Mouse (Mus musculus) lung, adult 18-20 months (tissue): ENCODE data around the gene Gtf2i.

ENCODE experiments used
- DNase-seq, 2 experiments: peaks; one replicate each; pipeline ENCODE4 v3.0.0; 2022; ENCODE audit warnings: mixed read lengths in 2 of 2

Gene Gtf2i

GRCm38 (mm10) chr5:134275021-134275420 lies 39.5 kb downstream of the Gtf2i start:
- no peak for DNase-seq

DNA sequence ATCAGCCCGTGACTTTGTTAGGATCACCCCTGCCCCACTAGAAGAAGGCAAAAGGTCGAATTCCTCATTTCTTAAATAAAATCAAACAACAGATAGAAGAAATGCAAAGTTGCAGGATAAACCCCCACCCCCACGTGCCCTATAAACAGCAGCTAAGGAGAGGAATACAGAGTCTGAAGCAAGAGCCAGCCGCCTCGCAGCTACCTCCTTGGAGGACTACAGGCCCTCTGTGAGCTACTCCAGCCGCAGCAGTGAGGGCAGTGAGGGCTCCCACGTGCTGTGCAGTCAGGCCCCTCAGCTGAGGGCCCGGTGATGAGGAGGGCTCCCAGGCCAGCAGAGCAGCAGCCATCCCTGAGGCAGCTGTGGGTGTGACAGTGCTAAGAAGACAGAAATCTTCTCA lies 40.8 kb downstream of the Gtf2i start:
- no peak for DNase-seq

DNA sequence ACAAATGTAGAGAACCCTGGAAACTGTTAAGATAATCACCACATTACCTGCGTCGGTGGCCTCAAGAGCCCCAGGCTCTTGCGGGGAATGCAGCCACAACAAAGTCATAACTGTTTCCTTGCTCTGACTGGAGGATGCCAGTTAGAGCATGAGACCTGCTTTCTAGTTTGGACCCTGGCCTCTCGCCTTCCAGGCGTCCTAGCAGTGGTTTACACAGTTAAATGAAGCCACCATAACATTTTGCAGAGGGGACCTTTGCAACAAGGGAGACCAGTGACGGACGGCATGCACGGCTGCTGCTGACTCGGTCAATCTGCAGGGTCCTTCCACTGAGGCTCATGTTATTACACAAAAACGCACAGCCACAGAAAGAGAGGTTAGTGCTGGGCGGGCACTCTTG lies 41.8 kb downstream of the Gtf2i start:
- DNase-seq = no peak

DNA sequence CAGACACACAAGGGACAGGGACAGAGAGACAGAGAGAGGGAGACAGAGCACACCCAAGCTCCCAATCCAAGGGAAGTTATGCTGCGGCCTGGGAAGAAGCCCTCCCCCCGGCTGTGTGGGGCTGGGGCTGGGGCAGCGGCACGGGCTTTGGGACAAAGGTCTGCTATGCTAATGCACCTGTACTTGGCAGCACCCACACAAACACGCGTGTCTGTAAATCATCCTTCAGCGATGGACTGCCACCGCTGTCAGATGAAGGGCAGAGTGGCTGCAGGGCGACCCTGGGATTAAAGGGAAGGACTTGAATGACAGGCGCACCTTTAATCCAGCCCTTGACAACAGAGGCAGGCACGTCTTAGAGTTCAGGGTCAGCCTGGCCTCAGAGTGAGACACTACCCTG lies 43.1 kb downstream of the Gtf2i start:
- DNase-seq = no peak

- no peak for DNase-seq
These were observed 44.0 kb downstream of the Gtf2i start for GRCm38 (mm10) chr5:134270566-134270965.

DNA sequence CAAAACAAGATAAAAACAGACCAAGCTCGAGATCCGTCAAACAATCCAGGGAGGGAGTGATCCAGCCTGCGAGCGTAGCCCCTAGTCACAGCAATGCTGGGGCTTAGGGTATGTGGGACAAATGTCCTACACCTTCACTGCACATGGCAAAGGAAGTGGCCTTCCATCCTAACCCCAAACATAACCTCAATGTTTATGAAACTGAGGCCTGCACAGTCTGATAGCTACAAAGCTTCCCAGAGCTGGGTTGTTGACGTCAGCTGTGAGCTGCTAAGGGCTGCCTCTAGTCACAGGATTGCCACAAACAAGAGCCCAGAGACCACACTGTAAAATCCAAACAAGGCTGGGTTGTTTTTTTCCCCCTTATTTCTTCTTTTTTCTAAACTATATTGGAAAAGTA lies 44.8 kb downstream of the Gtf2i start:
- peak in 1 of 2 experiments; percentile 34 for DNase-seq

GRCm38 (mm10) chr5:134268751-134269150 lies 45.8 kb downstream of the Gtf2i start:
- DNase-seq = no peak

- DNase-seq = no peak
These were observed 48.2 kb downstream of the Gtf2i start for GRCm38 (mm10) chr5:134266404-134266803.

GRCm38 (mm10) chr5:134265890-134266289 lies 48.7 kb downstream of the Gtf2i start:
- DNase-seq = no peak

- no peak for DNase-seq
These were observed 54.4 kb downstream of the Gtf2i start for GRCm38 (mm10) chr5:134260001-134260636.

- no peak for DNase-seq
These were observed 55.6 kb downstream of the Gtf2i start for GRCm38 (mm10) chr5:134258934-134259333.

DNA sequence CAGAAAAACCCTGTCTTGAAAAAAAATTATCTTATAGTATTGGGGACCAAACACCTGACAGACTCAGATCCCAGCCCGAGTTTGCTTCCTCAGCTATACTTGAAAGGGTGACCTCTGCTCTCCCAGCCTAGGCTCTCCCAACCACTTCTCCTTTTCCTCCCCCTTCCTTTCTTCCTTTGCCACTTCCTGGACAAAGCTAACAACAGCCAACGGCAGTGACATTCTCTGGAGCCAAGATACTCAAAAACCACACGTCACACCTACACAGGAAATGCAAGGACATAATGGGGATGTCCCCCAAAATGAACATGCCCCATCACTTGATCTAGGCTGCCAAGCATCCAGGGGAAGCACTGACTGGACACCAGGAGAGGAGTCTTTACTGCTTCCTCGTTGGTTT lies 56.2 kb downstream of the Gtf2i start:
- DNase-seq = no peak

DNA sequence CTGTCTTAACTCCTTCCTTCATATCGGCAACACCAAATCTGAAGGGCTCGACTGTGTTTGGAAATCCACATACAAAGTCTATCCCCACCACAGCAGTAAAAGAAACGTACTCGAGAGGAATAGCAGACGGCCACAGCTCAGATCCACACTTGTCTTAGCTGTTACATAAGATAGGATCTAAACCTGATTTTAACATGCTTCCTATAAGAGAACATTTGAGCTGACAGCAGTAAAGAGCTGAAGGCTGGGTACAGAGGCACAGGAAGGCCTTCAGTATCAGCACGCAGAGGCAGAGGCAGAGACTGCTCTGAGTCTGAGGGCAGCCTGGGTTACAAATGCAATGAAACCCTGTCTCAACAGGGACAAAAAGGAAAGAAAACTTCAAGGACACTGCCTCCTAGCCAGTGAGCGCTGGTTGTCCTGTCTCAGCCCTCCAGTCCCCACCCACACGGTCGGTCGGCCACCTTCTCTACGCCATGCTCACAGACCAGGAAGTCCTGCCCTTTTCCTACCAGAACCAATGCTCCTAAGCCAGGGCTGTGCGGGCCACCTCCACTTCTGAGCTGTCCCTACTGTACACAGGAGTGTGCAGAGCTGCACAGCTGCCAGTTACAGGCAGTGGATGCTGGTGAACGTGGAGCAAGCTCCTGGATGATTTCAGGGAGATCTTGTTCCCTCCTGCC lies 57.1 kb downstream of the Gtf2i start:
- peak in 1 of 2 experiments; percentile 42 for DNase-seq

DNA sequence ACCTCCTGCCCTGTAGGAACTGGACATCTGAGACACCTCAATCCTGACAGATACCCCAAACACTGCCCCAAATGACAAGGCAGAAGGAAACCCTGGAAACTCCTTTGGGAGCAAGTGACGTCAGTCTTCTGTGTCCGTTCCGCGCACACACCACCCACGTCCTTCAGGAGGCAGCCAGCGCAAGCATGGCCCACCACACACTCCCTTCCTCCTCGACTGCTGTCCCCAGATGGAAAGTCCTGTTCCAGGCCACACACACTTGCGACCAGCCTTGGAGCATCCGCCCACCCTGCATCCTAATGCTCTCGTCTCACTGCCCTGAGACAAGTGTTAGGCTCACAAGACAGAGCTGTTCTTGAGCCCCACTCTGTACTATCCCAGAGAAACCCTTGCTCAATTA lies 59.3 kb downstream of the Gtf2i start:
- no peak for DNase-seq

DNA sequence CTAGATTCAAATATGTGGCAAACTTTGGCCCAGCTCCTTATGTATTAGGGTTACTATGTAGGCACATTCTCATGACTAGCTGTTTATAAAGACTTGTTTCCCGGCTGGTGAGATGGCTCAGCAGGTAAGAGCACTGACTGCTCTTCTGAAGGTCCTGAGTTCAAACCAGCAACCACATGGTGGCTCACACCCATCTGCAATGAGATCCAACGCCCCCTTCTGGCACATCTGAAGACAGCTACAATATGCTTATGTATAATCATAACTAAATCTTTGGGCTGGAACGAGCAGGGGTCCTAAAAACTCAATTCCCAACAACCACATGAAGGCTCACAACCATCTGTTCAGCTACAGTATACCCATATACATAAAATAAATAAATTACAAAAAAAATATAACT lies 60.8 kb downstream of the Gtf2i start:
- DNase-seq = no peak

- peak; percentile 32 to 52 for DNase-seq
These were observed 63.5 kb downstream of the Gtf2i start for GRCm38 (mm10) chr5:134251083-134251482.

DNA sequence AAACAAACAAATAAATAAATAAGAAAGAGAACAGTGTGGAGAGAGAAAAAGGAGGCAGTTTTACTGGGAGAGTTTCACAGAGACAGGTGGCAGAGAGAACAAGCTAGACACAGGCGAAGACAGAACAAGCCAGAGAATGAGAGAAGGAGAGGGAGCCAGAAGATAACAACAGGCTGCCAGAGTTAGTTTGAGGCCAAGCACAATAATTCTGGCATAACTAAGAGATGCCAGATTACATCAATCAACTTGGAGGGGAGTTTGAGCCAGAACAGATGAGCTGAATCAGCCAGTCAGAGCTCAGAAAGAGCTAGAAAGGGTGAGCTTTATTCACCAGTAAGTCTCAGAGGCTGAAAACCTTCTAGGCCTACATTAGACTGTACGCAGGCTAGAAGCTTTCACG lies 64.0 kb downstream of the Gtf2i start:
- DNase-seq = no peak

DNA sequence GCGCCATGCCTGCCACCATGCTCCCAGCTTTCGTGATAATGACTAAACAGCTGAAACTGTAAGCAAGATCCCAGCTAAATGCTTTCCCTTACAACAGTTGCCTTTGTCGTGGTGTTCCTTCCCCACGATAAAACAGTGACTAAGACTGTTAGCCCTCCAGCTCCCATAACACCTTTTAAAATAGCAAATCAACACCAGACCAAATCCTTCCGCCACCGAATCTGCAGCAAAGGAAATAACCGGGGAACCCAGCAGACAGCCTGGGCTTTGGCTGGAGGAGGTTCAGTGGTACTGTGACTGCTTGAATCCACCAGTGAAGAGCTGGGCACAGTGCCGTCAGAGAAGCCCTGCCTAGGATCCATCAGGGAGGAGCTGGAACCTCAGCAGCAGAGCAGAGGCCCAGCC lies 65.3 kb downstream of the Gtf2i start:
- DNase-seq = no peak

DNA sequence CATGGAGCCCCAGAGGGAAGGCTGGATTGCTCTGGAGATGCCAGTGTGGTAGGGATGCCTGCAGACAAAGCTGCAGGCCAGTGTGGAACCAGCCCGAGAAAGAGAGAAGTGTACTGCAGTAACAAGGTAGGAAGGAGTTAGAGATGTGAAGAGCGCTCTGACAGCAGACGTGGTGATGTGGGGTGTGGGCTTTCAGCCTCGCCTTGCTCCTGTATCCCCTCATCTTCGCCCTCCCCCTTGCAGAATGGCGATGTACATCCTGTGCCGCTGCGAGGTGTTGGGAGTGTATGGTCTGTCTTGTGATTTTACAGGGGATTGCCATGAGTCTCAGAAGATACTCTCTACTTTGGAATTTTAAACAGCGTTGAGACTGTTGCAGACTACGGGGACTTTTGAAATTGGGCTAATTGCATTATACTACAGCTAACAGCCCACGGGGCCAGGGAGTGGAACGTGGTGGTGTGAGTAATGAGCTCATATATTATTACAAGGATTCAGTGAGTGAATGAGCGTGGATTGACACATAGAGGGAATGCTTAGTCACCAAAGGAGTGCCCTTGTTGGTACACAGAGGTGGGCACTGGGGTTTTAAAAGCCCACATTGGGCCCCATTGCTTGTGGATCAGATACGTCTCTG lies 65.8 kb downstream of the Gtf2i start:
- DNase-seq = no peak

- DNase-seq = peak; percentile 77 to 88
These were observed 68.4 kb downstream of the Gtf2i start for GRCm38 (mm10) chr5:134246146-134246545.

- peak; percentile 63 to 80 for DNase-seq
These were observed 69.7 kb downstream of the Gtf2i start for GRCm38 (mm10) chr5:134244890-134245289.

GRCm38 (mm10) chr5:134243661-134244436 lies 70.7 kb downstream of the Gtf2i start:
- DNase-seq = peak; percentile 49

DNA sequence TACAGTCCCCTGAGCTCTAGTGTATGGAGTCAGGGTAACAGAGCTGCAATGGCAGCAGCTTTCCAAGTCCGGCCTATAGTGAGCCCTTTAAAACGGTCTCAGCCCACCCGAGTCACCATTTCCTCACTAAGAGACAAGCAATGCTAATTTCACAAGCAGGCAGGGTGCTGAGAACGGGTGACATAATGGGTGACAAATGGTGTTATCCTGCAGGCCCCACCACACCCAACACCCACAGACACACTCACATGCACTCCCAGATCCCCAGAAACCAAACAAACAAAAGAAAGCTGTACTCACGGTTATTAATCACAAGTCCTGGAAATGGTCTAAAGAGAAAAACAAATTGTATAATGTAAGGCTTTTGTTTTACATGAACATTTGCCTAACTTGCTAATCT lies 72.7 kb downstream of the Gtf2i start:
- no peak for DNase-seq
